Mouse (Mus musculus) cerebellum, adult 2 months (tissue): ENCODE results near the gene Mctp1. TPM values are rescaled to one million over a fixed set of nuclear protein-coding genes. Genes with fewer than 3 reads are reported as not detected.

Experiments used
- DNase-seq, 2 experiments: peaks; one replicate each; pipeline ENCODE4 v3.0.0; 2021
- H3K27ac ChIP-seq: fragments of 200-500 bp; 2 replicates; pipeline ENCODE4 v1.5.1; 2012; ENCODE audit warnings: low read length, control low read depth, inconsistent platforms; ENCODE audit not compliant: insufficient read depth
- H3K27me3 ChIP-seq: fragments of 200-500 bp; 2 replicates; pipeline ENCODE4 v1.6.1; 2012; ENCODE audit warnings: inconsistent platforms, mild to moderate bottlenecking, low read length, moderate library complexity; ENCODE audit not compliant: control insufficient read depth, insufficient read depth
- H3K4me1 ChIP-seq: fragments of 200-500 bp; 2 replicates; pipeline ENCODE4 v1.6.1; 2011; ENCODE audit warnings: low read length; ENCODE audit not compliant: control insufficient read depth, insufficient read depth
- H3K4me3 ChIP-seq: fragments of 200-500 bp; replicated peaks from 2 replicates; pipeline ENCODE3; 2011; ENCODE audit warnings: mild to moderate bottlenecking, low read depth, low read length, control low read depth; ENCODE audit not compliant: insufficient read depth
- CTCF ChIP-seq: fragments of 200-500 bp; IDR thresholded peaks from 2 replicates; pipeline ENCODE4 v1.5.1; 2011; ENCODE audit warnings: low read depth, mild to moderate bottlenecking, control low read depth, low read length, moderate library complexity, borderline replicate concordance; ENCODE audit not compliant: insufficient read depth
- POLR2A ChIP-seq: fragments of 200-500 bp; IDR thresholded peaks from 2 replicates; pipeline ENCODE4 v1.6.1; 2011; ENCODE audit warnings: low read length, control low read depth, borderline replicate concordance; ENCODE audit not compliant: insufficient read depth
- WGBS: fragments of 180-500 bp; shearing (Covaris S2); methylation state at CpG from one replicate; pipeline ENCODE4 v1.1.7; 2018; 5-methylcytosine and 5-hydroxymethylcytosine counted together
- polyA plus RNA-seq: library from polyadenylated mRNA; depleted of rRNA; stranded (reverse); fragments of >200 nt; gene quantifications from 2 replicates; pipeline ENCODE4 v1.2.3, GENCODE M21; 2012

Mctp1 gene
- polyA plus RNA-seq, 1 experiment: 25.8 TPM

DNA sequence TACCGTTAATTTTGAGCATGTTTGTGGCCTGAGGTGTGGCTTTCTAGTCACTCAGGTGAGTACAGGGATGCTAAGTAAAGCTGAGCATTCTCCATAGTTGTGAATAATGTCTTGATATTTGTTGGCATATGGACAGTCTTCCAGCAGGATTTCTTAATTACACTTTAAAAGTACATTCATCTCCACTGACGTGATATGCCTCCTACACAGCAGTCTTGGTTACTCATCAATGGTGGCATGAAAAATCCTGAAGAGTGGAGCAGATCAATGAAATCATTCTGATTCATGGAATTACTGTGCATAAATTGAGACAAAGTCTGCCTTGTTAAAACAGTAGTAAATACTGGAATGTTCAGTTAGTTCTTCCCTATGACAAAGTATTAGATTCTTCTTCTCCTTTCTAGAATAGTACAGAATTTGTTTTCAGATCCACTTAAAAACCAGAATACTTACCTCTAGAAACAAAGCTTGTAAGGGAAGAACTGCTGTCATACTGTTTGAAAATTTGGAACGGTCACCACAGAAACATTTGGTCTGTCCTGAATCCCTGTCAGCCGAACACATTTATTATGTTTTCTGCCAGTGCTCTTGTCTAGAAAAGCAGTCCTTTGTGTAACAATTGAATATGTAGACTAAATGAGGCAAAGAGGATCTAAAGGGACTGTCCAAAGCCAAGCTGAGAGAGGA lies 511.6 kb downstream of the Mctp1 start:
- Histone ChIP-seq H3K4me1 (no peaks in the 10 kb centered on the region), H3K4me3 (no peak overlapping the region), H3K27me3 (no peaks in the 10 kb centered on the region), H3K27ac (no peak overlapping the region)
- TF ChIP-seq CTCF (no peak), POLR2A (no peak)
- WGBS: 36% methylated on average over 4 of the region's 4 CpGs
- peak in 1 of 2 experiments; percentile 23 for DNase-seq

- H3K27ac ChIP-seq: no peak overlapping the region
- no peak for DNase-seq
- no peak for TF ChIP-seq CTCF
- no peak for TF ChIP-seq POLR2A
- no peak overlapping the region for H3K4me3 ChIP-seq
- H3K4me1 ChIP-seq: no peaks in the 10 kb centered on the region
- H3K27me3 ChIP-seq: no peaks in the 10 kb centered on the region
- WGBS: 83% methylated on average over 1 of the region's 1 CpGs
Observed at GRCm38 (mm10) chr13:76896457-76896790, 512.1 kb downstream of the Mctp1 start.

DNA sequence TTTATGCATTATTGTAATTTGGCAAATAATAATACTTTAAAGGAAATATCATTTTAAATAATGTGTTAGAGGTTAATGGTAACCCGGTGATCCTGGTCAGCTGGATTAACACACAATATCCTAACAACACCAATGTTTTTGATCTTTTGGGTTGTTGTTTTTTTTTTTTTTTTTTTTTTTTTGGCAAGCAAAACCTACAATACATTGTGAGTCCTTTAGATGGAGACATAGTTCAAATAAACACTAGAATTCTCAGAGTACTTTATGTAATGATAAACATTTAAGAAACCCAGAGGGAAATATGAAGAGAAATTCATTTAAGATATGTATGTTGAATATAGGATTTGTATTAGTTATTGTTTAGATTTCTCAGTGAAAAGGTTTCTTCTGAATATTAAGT lies 534.0 kb downstream of the Mctp1 start:
- no peaks in the 10 kb centered on the region for H3K27me3 ChIP-seq
- WGBS: 89% methylated on average over 1 of the region's 1 CpGs
- H3K4me3 ChIP-seq: no peak overlapping the region
- TF ChIP-seq CTCF: no peak
- no peak for TF ChIP-seq POLR2A
- no peaks in the 10 kb centered on the region for H3K4me1 ChIP-seq
- no peak overlapping the region for H3K27ac ChIP-seq
- DNase-seq: no peak

GRCm38 (mm10) chr13:76926851-76927250 lies 542.5 kb downstream of the Mctp1 start:
- TF ChIP-seq CTCF (no peak), POLR2A (no peak)
- Histone ChIP-seq H3K27ac (no peak overlapping the region), H3K4me1 (no peaks in the 10 kb centered on the region), H3K27me3 (no peaks in the 10 kb centered on the region), H3K4me3 (no peak overlapping the region)
- DNase-seq: no peak
- 84% methylated on average over 1 of the region's 1 CpGs for WGBS

- 55% methylated on average over 5 of the region's 5 CpGs for WGBS
Observed at GRCm38 (mm10) chr13:76927875-76928440, 543.6 kb downstream of the Mctp1 start.

DNA sequence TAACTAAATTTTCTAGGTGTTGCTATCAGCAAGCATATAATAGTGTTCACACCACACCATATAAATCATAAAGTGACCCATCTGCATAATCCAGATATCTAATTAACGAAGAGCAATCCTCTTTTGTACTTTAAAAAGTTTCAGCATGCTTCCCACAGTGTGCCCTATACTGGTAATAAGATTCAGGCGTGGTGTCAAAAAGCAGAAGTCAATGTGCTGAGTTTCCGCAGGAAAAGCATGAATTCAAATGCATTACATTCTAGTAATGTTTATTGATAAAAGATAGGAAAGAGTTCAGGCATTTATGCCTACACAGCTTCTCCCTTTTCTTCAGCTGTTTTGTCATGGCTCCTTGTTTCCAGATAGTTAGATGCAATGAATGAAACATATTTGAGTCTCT lies 544.8 kb downstream of the Mctp1 start:
- H3K4me1 ChIP-seq: no peaks in the 10 kb centered on the region
- H3K27me3 ChIP-seq: no peaks in the 10 kb centered on the region
- H3K4me3 ChIP-seq: no peak overlapping the region
- TF ChIP-seq CTCF: no peak
- no peak for TF ChIP-seq POLR2A
- 84% methylated on average over 3 of the region's 3 CpGs for WGBS
- DNase-seq: no peak
- H3K27ac ChIP-seq: no peak overlapping the region

More at GRCm38 (mm10) chr13:76927875-76928440, 543.6 kb downstream of the Mctp1 start:
- Histone ChIP-seq H3K4me1 (no peaks in the 10 kb centered on the region), H3K27ac (no peak overlapping the region), H3K27me3 (no peaks in the 10 kb centered on the region), H3K4me3 (no peak overlapping the region)
- no peak for TF ChIP-seq POLR2A
- TF ChIP-seq CTCF: no peak
- DNase-seq: no peak

- no peak overlapping the region for H3K27ac ChIP-seq
Observed at GRCm38 (mm10) chr13:76932933-76933332, 548.6 kb downstream of the Mctp1 start.

GRCm38 (mm10) chr13:76949234-76949633 lies 564.9 kb downstream of the Mctp1 start:
- Histone ChIP-seq H3K27ac (no peak overlapping the region), H3K27me3 (no peaks in the 10 kb centered on the region), H3K4me1 (peaks cover 5% of the 10 kb centered on the region; the same call in 1 of the 2 replicates), H3K4me3 (no peak overlapping the region)
- no peak for TF ChIP-seq POLR2A
- no peak for TF ChIP-seq CTCF
- DNase-seq: peak in 1 of 2 experiments; percentile 32

More at GRCm38 (mm10) chr13:76932933-76933332, 548.6 kb downstream of the Mctp1 start:
- Histone ChIP-seq H3K4me1 (peaks cover 3% of the 10 kb centered on the region; the same call in 1 of the 2 replicates), H3K27me3 (no peaks in the 10 kb centered on the region), H3K4me3 (no peak overlapping the region)
- TF ChIP-seq POLR2A (no peak), CTCF (no peak)
- 32% methylated on average over 5 of the region's 5 CpGs for WGBS
- no peak for DNase-seq
